8 mouse cellular contexts compared by ENCODE assay signal in the genomic region with DNA sequence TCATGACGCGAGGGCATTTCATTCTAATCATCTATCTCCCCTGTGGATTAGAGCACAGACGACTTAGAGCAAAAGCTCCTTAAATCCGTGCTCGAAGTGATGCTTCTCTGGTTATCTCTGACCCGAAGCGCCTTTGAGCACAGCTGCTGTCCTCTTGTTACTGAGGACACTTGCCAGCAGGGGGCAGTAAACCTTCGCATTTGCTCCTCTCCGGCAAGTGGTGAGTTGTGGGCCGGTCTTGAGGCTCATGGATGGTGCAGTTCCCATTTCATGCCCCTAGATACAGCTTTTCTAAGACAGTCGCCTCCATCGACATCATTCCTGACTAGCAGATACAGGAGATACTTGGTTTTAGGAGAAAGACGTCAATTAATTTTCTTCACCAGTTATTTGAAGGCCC. TPM values are rescaled to one million over a fixed set of nuclear protein-coding genes. Genes with fewer than 3 reads are reported as not detected.
A peak's percentile ranks its signal among the peaks of the same experiment; 100 is the strongest.
DNase-seq lines count a peak whose midpoint lies in the region; ATAC-seq and TF ChIP-seq lines count a peak whose summit lies in the region.

No protein-coding gene starts in this region.

- no peaks in the 10 kb centered on the region for H3K9me3 ChIP-seq in liver, postnatal 0 days (ENCODE audit: low read length)

- H3K27me3 ChIP-seq in liver, postnatal 0 days (ENCODE audit: insufficient read depth, low read length): no peaks in the 10 kb centered on the region

- no peak overlapping the region for H3K4me2 ChIP-seq in liver, postnatal 0 days (ENCODE audit: low read depth, low read length)

- intact Hi-C loops in gastrocnemius, postnatal 14 days (cut with DNase I; ENCODE audit: low total_unique reads): loop anchor here (5.0 kb wide), 1 partner anchor 1054 kb away; no protein-coding TSS in a partner anchor

- no peak overlapping the region for H3K4me3 ChIP-seq in liver, postnatal 0 days (ENCODE audit: low read depth, low read length)

- no peak for TF ChIP-seq EP300 in liver, postnatal 0 days (IDR thresholded peaks at IDR 0.05; ENCODE audit: low read depth)

- DNase-seq in 416B (ENCODE audit: low read depth) (peak; percentile 71), adipocyte (ENCODE audit: low spot score) (peak; percentile 50)
- peak; percentile 74 for DNase-seq in gastrocnemius, postnatal 14 days
- DNase-seq in kidney, postnatal 14 days: peak; percentile 59
- peak; percentile 75 for DNase-seq in liver, postnatal 0 days
- DNase-seq in ovary, adult 18-20 months (ENCODE audit: low spot score): peak; percentile 37
- DNase-seq in thymus, postnatal 36 days: peak; percentile 60 to 62

- TF ChIP-seq CTCF in liver, postnatal 0 days (IDR thresholded peaks at IDR 0.05; ENCODE audit: low read depth): peak; percentile 75

- peak; percentile 98 for ATAC-seq in common myeloid progenitor, adult 5-6 weeks (replicated peaks; ENCODE audit: low read depth, poor library complexity, severe bottlenecking)
- ATAC-seq in liver, postnatal 0 days: no peak

- no peaks in the 10 kb centered on the region for H3K36me3 ChIP-seq in liver, postnatal 0 days (replicated peaks; ENCODE audit: insufficient read depth, low read length)

- WGBS in liver, postnatal 0 days (ENCODE audit: insufficient replicate concordance): 17% methylated on average over 13 of the region's 13 CpGs

- no peaks in the 10 kb centered on the region for H3K4me1 ChIP-seq in liver, postnatal 0 days (ENCODE audit: insufficient read depth)

- H3K27ac ChIP-seq in liver, postnatal 0 days (ENCODE audit: low read depth): no peak overlapping the region

- no peak overlapping the region for H3K9ac ChIP-seq in liver, postnatal 0 days (replicated peaks)

RNA-seq across cellular contexts. Expression of gene Gm11042, which starts 16.8 kb away (rescaled TPM):
- not detected in 2 replicates for total RNA-seq in common myeloid progenitor, adult 5-6 weeks (2017)
- total RNA-seq in gastrocnemius, postnatal 14 days (2021): not detected
- polyA plus RNA-seq in liver, postnatal 0 days (2015; fragmentation: Nextera tagmentation; extraction: Ambion mirVana): not detected in 2 replicates
